Mouse (Mus musculus) B cell, adult 2 months (primary cell): ENCODE measurements around the gene Zfp462.
A peak's percentile ranks its signal among the peaks of the same experiment; 100 is the strongest.

Experiments
- DNase-seq, 2 experiments: peaks; one replicate each; pipeline ENCODE4 v3.0.0; 2022

Gene Zfp462

GRCm38 (mm10) chr4:55051345-55051744 lies 106.5 kb downstream of the Zfp462 start:
- DNase-seq: no peak

GRCm38 (mm10) chr4:55052686-55053085 lies 107.8 kb downstream of the Zfp462 start:
- DNase-seq: no peak

GRCm38 (mm10) chr4:55057666-55058455 lies 113.0 kb downstream of the Zfp462 start:
- no peak for DNase-seq

- no peak for DNase-seq
These were observed 114.1 kb downstream of the Zfp462 start for GRCm38 (mm10) chr4:55058901-55059300.

GRCm38 (mm10) chr4:55066341-55067170 lies 121.7 kb downstream of the Zfp462 start:
- no peak for DNase-seq

- DNase-seq: no peak
These were observed 126.7 kb downstream of the Zfp462 start for GRCm38 (mm10) chr4:55071535-55071934.

GRCm38 (mm10) chr4:55077133-55077889 lies 132.5 kb downstream of the Zfp462 start:
- DNase-seq: no peak

GRCm38 (mm10) chr4:55077902-55078716 lies 133.3 kb downstream of the Zfp462 start:
- no peak for DNase-seq

GRCm38 (mm10) chr4:55079056-55079455 lies 134.2 kb downstream of the Zfp462 start:
- DNase-seq: no peak

- no peak for DNase-seq
These were observed 139.3 kb downstream of the Zfp462 start for GRCm38 (mm10) chr4:55084080-55084688.

- DNase-seq: no peak
These were observed 143.3 kb downstream of the Zfp462 start for GRCm38 (mm10) chr4:55088153-55088552.

- no peak for DNase-seq
These were observed 144.1 kb downstream of the Zfp462 start for GRCm38 (mm10) chr4:55088922-55089321.

- DNase-seq: peak in 1 of 2 experiments; percentile 15
These were observed 152.3 kb downstream of the Zfp462 start for GRCm38 (mm10) chr4:55097157-55097556.

GRCm38 (mm10) chr4:55098366-55098765 lies 153.5 kb downstream of the Zfp462 start:
- peak in 1 of 2 experiments; percentile 2 for DNase-seq

- no peak for DNase-seq
These were observed 156.0 kb downstream of the Zfp462 start for GRCm38 (mm10) chr4:55100851-55101250.

- DNase-seq: no peak
These were observed 156.8 kb downstream of the Zfp462 start for GRCm38 (mm10) chr4:55101601-55102000.

GRCm38 (mm10) chr4:55102382-55102781 lies 157.5 kb downstream of the Zfp462 start:
- DNase-seq: no peak

GRCm38 (mm10) chr4:55103575-55103974 lies 158.7 kb downstream of the Zfp462 start:
- no peak for DNase-seq

- DNase-seq: no peak
These were observed 173.1 kb downstream of the Zfp462 start for GRCm38 (mm10) chr4:55117839-55118487.

GRCm38 (mm10) chr4:55121126-55121525 lies 176.3 kb downstream of the Zfp462 start:
- no peak for DNase-seq

GRCm38 (mm10) chr4:55121952-55122351 lies 177.1 kb downstream of the Zfp462 start:
- DNase-seq: no peak
